Mouse (Mus musculus) bone marrow, adult 2 months (tissue): ENCODE measurements around the gene Gpr176. TPM values are rescaled to one million over a fixed set of nuclear protein-coding genes. Genes with fewer than 3 reads are reported as not detected.
A peak's percentile ranks its signal among the peaks of the same experiment; 100 is the strongest.

ENCODE experiments used
- H3K27ac ChIP-seq: fragments of 200-500 bp; 2 replicates; pipeline ENCODE4 v1.5.1; 2012; ENCODE audit warnings: low read depth, mild to moderate bottlenecking, control low read depth, inconsistent platforms, low read length; ENCODE audit not compliant: control insufficient read depth, poor library complexity, insufficient read depth
- H3K4me1 ChIP-seq: fragments of 200-500 bp; 2 replicates; pipeline ENCODE4 v1.6.1; 2011; ENCODE audit warnings: low read length; ENCODE audit not compliant: control insufficient read depth, insufficient read depth
- H3K4me3 ChIP-seq: fragments of 200-500 bp; replicated peaks from 2 replicates; pipeline ENCODE3; 2011; ENCODE audit warnings: mild to moderate bottlenecking, low read depth, low read length, control low read depth; ENCODE audit not compliant: control insufficient read depth
- CTCF ChIP-seq: fragments of 200-500 bp; IDR thresholded peaks from 2 replicates; pipeline ENCODE4 v1.5.1; 2011; ENCODE audit warnings: low read length, control low read depth; ENCODE audit not compliant: control insufficient read depth, insufficient read depth
- POLR2A ChIP-seq: fragments of 200-500 bp; IDR thresholded peaks from 2 replicates; pipeline ENCODE4 v1.6.1; 2011; ENCODE audit warnings: low read depth, mild to moderate bottlenecking, control low read depth, low read length, borderline replicate concordance; ENCODE audit not compliant: control insufficient read depth
- WGBS: fragments of 180-500 bp; shearing (Covaris S2); methylation state at CpG from one replicate; pipeline ENCODE4 v1.1.7; 2018; 5-methylcytosine and 5-hydroxymethylcytosine counted together
- polyA plus RNA-seq: library from polyadenylated mRNA; stranded (reverse); fragments of >200 nt; gene quantifications from 2 replicates; pipeline ENCODE4 v1.2.4, GENCODE M21; 2011; ENCODE audit warnings: low replicate concordance; ENCODE audit not compliant: missing spikeins, insufficient read depth, insufficient read length

Gpr176 gene
- polyA plus RNA-seq, 1 experiment, result not detected

DNA sequence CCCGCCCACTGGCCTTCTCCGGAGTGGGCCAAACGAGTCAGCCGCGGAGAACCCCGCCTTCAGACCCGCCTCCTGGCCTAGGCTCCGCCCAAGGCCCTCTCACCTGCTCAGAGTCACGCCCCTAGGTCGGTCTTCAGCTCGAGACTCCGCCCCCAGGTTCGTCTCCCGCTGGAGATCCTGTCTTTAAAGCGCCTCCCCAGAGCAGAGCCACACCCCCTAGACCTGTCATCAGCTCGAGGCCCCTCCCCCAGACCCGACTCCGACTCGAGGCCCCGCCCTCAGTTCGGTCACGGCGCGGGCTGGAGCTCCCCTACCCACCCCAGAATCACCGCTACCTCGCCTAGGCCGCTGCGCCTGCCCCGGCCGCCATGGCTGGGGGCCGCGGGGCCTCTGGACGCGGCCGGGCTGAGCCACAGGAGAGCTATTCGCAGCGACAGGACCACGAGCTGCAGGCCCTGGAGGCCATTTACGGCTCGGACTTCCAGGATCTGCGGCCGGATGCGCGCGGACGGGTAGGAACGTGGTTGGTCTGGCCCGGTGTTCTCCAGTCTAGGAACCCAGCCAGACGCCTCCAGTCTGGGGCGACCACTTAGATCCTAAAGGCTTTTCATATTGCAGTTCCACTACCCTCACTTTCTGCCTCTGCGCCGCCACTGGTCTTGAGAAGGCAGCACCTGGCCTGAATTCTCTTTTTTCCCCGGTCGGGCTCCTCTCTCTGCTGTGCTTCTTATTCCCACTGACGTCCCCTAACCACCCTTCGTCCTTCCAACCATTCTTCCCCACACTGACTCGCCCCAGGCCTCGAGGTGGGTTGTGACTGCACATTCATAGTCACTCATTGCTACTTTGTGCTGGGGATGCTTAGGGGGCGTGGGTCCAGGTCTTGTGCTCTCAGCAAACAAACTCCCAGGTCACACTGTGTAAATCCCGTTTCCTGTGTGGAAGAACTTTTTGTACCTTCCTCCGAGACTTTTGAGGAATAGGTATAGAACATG is 15.4 kb upstream of the Gpr176 start, which contains the start of gene Eif2ak4:
Gene Eif2ak4 (plus strand): TSS at position 278 of the 995 bp plus-strand sequence.
- peak within 1 kb of the TSS; percentile 58; the same call in 1 of the 2 replicates for H3K27ac ChIP-seq
- H3K4me3 ChIP-seq, result peak within 1 kb of the TSS; percentile 82
- WGBS, result under 1% methylated on average over 61 of the region's 61 CpGs
- TF ChIP-seq CTCF (no peak), POLR2A (peak; percentile 60; the same call in 1 of the 2 replicates)
- no peaks in the 10 kb centered on the region; the same call in 1 of the 2 replicates for H3K4me1 ChIP-seq

GRCm38 (mm10) chr2:118383387-118383786 is 10.2 kb upstream of the Gpr176 start:
- 70% methylated on average over 5 of the region's 5 CpGs for WGBS
- H3K27ac ChIP-seq, result no peak overlapping the region
- TF ChIP-seq POLR2A, result no peak
- no peak for TF ChIP-seq CTCF
- H3K4me3 ChIP-seq, result no peak overlapping the region
- H3K4me1 ChIP-seq, result no peaks in the 10 kb centered on the region

DNA sequence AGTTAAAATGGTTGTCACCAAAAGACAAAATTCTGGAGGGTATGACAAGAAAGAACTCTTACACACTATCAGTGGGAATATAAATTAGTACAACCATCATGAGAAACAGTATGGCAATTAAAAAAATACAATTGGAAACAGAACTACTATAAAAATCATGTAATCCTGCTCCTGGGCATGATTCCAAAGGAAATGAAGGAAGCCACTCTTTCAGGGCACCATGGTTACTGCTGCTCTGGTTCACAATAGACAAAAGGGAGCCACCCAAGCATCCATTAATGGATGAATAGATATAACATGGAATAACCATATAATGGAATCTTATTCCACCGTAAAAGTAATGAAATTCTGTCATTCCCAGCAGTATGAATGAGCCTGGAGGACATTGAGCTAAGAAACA is 6.5 kb upstream of the Gpr176 start:
- 63% methylated on average over 1 of the region's 1 CpGs for WGBS
- Histone ChIP-seq H3K4me3 (no peak overlapping the region), H3K27ac (no peak overlapping the region), H3K4me1 (peaks cover under 1% of the 10 kb centered on the region; the same call in 1 of the 2 replicates)
- TF ChIP-seq CTCF, result no peak

DNA sequence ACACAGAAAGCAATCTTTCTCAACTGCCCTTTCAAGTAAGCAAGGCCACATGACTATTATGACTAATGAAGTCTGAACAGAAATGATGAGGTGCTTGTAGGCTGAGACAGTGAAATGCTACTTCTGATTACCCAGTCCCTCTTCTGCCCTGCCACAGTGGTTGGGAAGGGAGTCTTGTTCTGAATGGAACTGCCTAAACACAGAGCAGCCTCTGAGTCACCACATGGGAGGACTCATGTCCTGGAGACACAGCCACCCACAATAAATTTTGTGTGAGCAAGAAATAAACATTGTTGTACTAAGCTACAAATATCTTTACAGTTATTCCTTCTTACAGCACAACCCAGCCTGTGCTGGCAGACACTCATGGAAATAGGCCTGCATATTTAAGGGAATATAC is 2.7 kb upstream of the Gpr176 start:
- Histone ChIP-seq H3K27ac (no peak overlapping the region), H3K4me3 (no peak overlapping the region), H3K4me1 (peaks cover 1% of the 10 kb centered on the region; the same call in 1 of the 2 replicates)
- no peak for TF ChIP-seq POLR2A

- TF ChIP-seq CTCF (no peak), POLR2A (no peak)
- H3K27ac ChIP-seq, result no peak overlapping the region
Measured at GRCm38 (mm10) chr2:118375522-118375921, 2.3 kb upstream of the Gpr176 start.

DNA sequence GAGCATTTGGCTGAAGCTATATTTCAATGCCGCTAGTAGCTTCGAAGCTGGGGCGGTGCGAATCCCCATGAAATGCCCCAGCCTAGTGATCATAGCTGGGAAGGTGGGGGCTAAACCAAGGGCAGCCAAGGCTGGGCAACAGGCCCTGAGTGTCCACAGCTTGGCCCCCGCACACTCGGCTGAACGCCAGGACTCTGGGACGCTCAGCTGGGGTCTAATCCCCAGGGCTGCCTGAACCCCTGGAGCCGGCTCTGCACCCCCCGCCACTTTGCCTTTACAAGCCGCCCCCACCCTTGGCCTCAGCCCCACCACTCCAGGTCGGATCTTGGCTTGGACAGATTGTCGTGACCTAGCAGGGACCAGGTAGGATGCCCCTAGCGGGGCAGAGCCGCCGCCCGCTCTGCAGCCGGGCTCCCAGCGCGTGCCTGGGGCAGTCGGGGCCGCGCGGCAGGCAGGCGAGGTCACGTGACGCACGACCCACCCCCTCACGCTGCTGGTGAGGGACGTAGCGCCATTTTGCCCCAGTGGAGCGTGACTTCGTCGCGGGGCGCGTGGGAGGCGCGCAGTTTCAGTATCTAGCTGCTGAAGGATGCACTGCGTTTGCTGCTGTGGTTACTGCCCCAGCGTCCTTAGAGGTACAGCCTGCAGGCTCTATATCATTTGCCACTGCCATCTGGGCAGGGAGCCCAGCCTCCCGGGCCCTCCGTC is 507 bp upstream of the Gpr176 start:
- H3K4me3 ChIP-seq, result peak overlapping the region; percentile 55
- peaks cover 1% of the 10 kb centered on the region; the same call in 1 of the 2 replicates for H3K4me1 ChIP-seq
- TF ChIP-seq POLR2A (no peak), CTCF (0 out of 2 replicates have a peak, but pooled peaks have one; percentile 21)
- H3K27ac ChIP-seq, result no peak overlapping the region
- WGBS, result 3% methylated on average over 43 of the region's 43 CpGs

More at GRCm38 (mm10) chr2:118375522-118375921, 2.3 kb upstream of the Gpr176 start:
- H3K4me1 ChIP-seq, result peaks cover 1% of the 10 kb centered on the region; the same call in 1 of the 2 replicates
- H3K4me3 ChIP-seq, result no peak overlapping the region
- 25% methylated on average over 1 of the region's 1 CpGs for WGBS

GRCm38 (mm10) chr2:118372561-118372900 is 688 bp downstream of the Gpr176 start:
- TF ChIP-seq CTCF (no peak), POLR2A (no peak)
- Histone ChIP-seq H3K27ac (no peak overlapping the region), H3K4me1 (peaks cover 1% of the 10 kb centered on the region; the same call in 1 of the 2 replicates), H3K4me3 (no peak overlapping the region)
- 16% methylated on average over 11 of the region's 11 CpGs for WGBS

DNA sequence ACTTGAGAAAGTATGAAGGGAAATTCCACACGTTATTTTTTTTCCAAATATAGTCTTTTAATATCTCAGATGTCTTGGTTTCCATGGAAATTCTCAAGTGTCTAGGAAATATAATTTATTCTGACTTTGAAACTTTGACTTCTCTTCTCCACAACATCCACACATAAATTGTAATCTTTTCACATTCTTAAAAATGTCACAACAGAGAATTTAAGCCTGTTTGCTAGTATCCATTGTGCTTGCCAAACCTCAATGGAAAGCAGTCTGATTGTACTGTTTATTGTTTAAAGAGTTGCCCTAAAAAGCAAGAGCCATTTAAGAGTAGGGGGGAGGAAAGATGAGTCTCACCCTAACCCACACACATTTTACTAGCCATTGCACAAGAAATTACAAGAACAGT is 1.4 kb downstream of the Gpr176 start:
- no peak for TF ChIP-seq POLR2A
- no peak for TF ChIP-seq CTCF
- WGBS, result 33% methylated on average over 1 of the region's 1 CpGs
- peaks cover 1% of the 10 kb centered on the region; the same call in 1 of the 2 replicates for H3K4me1 ChIP-seq
- no peak overlapping the region for H3K4me3 ChIP-seq
- H3K27ac ChIP-seq, result no peak overlapping the region
